Mouse (Mus musculus) heart, embryonic 16.5 days (tissue): ENCODE data around the gene Adprhl1. TPM values are rescaled to one million over a fixed set of nuclear protein-coding genes. Genes with fewer than 3 reads are reported as not detected.
A peak's percentile ranks its signal among the peaks of the same experiment; 100 is the strongest.

Experiments
- microRNA counts: library from miRNA; unstranded; fragments of <30 nt; microRNA quantifications from one replicate; lab custom pipeline; 2016
- microRNA-seq: library from miRNA; unstranded; fragments of <30 nt; microRNA quantifications from one replicate; pipeline ENCODE4, GENCODE M21; 2017
- polyA plus RNA-seq: library from polyadenylated mRNA; unstranded; fragments of >200 nt; fragmentation: Nextera tagmentation; extraction: Ambion mirVana; gene quantifications from 2 replicates; pipeline ENCODE4 v1.2.1, GENCODE M21; 2015

Adprhl1 gene
- polyA plus RNA-seq, 1 experiment from 2014 or later = 250 TPM

MicroRNAs encoded within 50 kb of the gene (microRNA counts, 519-probe panel; counts per million panel counts)
- microRNA mmu-miR-1968 (lab: Ali Mortazavi, UCI) = 2,139 counts per million, percentile 30 among the panel's probes with 10 or more counts

Small RNA genes lying within 50 kb of the gene (microRNA-seq; reads per million reads assigned to microRNA genes)
- gene Mir1968 = 19.4 reads per million, percentile 34 among the genes with 10 or more reads in this experiment

Other genes with a start within 250 kb of the Adprhl1 start
- not detected in 2 replicates for gene F7, start 228.1 kb downstream of the Adprhl1 start, polyA plus RNA-seq
- 1.2 and 1.6 TPM in 2 replicates for gene F10, start 216.9 kb downstream of the Adprhl1 start, polyA plus RNA-seq
- gene Proz, start 193.2 kb downstream of the Adprhl1 start, polyA plus RNA-seq = 0.42 and 0.43 TPM in 2 replicates
- 25.7 and 26.1 TPM in 2 replicates for gene Pcid2, start 148.7 kb downstream of the Adprhl1 start, polyA plus RNA-seq
- 100 TPM in 2 replicates for gene Cul4a, start 148.5 kb downstream of the Adprhl1 start, polyA plus RNA-seq
- 317 and 318 TPM in 2 replicates for gene Lamp1, start 95.0 kb downstream of the Adprhl1 start, polyA plus RNA-seq
- 11.0 and 12.2 TPM in 2 replicates for gene Grtp1, start 53.5 kb downstream of the Adprhl1 start, polyA plus RNA-seq
- 32.2 and 32.6 TPM in 2 replicates for gene Dcun1d2, start 34.0 kb upstream of the Adprhl1 start, polyA plus RNA-seq
- 32.1 and 35.0 TPM in 2 replicates for gene Tmco3, start 34.0 kb upstream of the Adprhl1 start, polyA plus RNA-seq
- gene Tfdp1, start 84.6 kb upstream of the Adprhl1 start, polyA plus RNA-seq = 79.6 and 93.6 TPM in 2 replicates
- not detected in 2 replicates for gene Atp4b, start 142.7 kb upstream of the Adprhl1 start, polyA plus RNA-seq
- gene Grk1, start 150.9 kb upstream of the Adprhl1 start, polyA plus RNA-seq = 0.03 TPM in 1 of 2 replicates, not detected in the other
- 2.3 and 3.1 TPM in 2 replicates for gene Tmem255b, start 181.0 kb upstream of the Adprhl1 start, polyA plus RNA-seq
- gene Gas6, start 240.3 kb upstream of the Adprhl1 start, polyA plus RNA-seq = 268 and 275 TPM in 2 replicates